Mouse (Mus musculus) adipocyte (in vitro differentiated cells): ENCODE data around the gene Tln2.

Source experiments
- DNase-seq: peaks from one replicate; pipeline ENCODE4 v3.0.0-alpha.2; 2016; ENCODE audit warnings: low spot score

Gene Tln2

DNA sequence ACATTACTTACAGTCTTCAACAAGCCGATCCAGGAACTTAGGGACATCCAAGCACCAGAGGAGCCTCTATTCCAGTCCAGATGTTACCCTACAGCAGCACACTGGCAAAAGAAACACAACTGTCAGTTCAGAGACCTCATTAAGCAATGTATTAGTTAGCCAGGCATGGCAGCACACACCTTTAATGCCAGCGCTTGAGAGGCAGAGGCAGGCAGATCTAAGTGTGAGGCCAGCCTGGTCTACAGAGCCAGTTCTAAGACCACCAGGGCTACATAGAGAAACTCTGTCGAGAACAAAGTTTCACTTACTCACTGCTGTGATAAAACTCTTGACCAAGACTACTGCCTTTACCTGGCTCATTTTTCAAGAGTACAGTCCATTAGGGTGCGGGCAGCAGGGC lies at the start of gene Tln2:
Gene Tln2 (minus strand): TSS at position 101 of the 400 bp plus-strand sequence.
- DNase-seq = no peak

DNA sequence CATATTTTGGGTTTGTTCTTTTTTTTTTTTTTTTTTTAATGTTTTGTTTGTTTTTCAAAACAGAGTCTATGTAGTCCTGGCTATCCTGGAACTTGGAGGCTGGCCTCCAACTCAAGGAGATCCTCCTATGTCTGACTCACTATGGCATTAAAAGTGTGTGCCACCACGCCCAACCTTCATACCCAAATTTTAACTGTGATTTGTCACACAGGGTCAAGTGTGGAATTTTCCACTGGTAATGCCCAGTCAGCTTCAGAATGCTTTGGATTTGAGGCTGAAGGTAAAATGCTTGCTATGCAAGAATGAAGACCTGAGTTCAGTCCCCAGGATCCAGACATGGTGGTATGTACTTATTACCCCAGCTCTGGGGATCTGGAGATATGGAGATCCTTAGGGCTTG lies 49.7 kb upstream of the Tln2 start:
- no peak for DNase-seq

DNA sequence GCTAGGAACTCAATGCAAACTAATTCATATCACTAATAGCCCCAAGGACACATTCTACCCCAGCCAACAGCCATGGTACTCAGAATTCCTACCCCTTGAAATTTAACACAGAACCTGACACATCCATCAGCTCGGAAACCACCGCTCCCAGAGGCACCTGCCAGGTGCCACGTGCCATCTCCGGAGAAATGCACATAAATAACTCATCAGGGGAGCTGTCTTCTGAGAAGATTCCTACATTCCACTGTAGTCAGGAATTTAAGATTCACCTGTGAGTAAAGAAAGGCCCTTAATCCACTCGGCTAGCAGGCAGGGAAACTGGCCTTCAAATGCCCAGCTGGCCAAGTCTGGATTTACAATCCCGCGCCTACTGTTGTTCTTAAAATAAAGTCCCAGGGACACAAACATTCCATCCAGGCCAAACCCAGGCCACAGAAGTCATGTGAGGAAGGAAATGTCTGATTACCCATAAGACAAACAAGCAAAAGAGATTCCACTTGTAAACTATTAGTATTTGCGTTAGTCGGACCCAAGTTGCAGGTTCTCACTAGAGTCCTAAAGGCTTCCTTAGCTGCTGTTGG lies 48.4 kb upstream of the Tln2 start:
- no peak for DNase-seq

DNA sequence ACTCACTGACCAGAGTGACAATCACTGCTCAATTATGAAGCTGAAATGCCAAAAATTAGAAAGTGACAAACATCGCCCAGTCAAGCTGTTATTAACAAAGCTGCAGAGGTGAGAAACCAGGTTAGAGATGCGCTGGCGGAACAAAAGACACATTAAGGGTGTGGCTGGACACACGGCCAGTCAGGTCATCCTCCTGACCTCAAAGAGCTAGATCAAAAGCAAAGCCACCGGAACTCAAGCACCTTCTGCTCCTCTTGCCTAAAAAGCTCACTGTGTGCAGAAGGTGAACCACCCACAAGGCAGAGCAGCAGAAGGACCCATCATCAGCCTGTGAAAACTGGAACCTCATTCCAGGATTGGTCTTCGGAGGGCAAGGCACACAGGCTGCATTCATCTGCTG lies 47.8 kb upstream of the Tln2 start:
- no peak for DNase-seq

DNA sequence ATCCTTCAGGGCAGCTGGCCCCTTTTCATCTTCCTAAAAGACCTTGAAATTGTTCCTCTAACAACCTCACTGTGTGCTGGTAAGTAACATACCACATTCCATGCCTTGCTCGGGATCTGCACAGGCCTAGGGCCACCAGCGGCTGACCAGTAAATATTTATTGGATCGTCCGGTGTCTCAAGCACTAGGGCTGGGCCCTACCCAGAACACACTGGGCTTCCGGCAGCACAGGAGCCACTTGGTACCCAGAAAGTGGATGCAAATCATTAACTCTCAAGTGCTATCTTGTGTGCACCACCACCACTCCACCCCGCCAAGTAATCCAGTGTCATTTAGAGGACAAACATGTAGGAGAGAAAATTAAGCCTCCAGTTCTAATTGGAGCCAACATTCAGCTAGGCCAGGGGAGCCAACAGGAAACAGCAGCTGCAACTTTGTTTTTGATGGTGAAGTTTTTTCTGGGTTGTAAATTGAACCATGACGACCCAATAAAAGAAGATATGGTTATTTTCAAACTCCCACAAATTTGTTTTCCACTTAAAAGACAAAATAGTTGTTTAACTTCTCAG lies 46.4 kb upstream of the Tln2 start:
- no peak for DNase-seq

DNA sequence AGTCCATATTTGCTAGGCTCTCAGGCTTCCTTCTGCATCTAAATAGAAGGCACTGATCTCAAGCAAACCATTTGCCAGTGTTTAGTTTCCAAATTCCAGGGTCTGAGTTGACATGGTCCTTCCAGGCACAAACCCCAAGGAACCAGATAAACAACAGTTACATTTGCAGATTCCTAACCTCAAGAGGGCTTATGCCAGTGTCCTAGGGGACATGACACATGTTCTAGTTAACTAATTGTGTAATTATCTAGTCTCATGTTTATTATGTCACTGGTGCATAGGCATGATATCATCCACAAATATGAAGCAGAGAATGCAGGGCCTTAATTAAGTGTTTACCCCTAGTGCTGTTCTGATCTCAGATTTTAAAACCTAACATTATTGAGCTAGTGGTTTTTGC lies 45.4 kb upstream of the Tln2 start:
- no peak for DNase-seq

DNA sequence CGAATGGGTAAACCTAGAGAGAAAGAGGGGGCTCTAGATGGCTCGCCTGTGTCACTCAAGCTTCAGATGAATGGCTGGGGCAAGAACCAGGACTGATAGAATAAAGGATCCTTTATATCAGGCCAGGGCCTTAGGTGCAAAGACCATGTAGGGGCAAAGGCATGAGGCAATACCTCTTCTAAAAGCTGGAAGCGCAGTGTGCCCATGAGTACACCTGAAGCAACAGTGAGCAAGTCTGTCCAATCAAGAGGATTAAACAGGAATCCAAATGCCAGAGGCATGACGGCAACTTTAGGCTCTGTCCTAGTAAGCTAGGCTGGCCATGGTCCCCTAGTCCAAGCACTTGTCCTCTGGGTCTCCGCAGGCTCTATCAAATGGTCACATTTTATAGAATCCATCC lies 42.8 kb upstream of the Tln2 start:
- no peak for DNase-seq

DNA sequence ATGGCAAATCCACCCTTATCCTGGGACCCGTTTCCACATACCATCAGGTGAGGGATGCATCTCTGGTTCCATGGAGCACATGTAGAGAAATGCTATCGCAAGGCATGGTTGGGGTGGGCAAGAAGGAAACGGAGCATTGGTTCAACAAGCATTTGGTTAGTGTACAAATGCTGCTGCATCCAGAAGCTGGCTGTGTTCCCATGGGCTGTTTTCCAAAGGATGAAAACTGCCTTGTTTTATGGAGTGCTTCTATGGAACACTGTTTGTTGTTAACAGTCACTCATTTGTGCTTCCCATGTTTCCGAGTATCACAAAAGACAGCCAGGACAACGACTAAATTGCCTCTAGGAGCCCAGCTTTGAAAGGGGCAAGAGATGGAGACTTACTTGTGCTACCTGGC lies 35.7 kb upstream of the Tln2 start:
- DNase-seq = no peak

DNA sequence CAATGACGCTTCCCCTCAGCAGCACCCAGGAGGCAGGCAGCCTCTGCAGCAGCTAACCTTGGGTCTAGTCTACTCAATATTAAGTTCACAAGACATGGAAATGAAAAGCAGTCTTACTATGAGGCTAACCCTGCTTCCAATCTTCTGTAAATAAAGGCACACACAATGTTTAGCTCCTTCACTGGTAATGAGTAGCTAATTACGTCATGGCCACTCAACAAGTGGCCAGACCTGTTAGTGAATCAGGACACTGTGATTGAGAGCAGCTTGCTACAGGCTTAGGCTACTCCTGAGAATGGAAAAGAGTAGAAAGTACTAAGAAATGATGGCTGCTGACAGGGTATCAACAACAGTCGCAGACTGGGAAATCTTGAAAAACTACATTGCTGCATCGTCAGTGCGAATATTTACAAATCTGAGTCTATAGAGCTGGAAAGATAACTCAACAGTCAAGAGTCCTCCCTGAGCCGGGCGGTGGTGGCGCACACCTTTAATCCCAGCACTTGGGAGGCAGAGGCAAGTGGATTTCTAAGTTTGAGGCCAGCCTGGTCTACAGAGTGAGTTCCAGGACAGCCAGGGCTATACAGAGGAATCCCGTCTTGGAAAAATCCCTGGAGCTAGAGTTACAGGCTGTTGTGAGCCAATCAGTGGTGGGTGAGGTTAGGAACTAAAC lies 34.1 kb upstream of the Tln2 start:
- no peak for DNase-seq

DNA sequence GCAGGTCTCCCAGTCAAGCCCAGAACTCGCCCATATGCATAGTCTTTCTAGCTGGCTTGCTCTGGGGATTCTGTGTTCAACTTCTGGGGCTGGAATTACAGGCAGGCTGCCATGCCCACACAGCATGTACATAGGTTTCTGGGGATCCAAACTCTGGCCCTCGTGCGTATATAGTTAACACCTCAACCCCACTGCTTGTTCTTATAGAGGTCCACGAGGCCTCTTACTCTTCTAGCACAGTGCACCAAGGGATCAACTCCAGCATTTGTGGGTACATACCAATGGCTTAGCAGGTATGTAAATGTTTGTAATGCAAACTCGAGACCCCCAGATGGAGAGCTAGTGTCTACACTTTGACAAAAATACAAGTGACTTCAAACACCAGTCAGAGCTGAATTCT lies 33.2 kb upstream of the Tln2 start:
- DNase-seq = no peak

DNA sequence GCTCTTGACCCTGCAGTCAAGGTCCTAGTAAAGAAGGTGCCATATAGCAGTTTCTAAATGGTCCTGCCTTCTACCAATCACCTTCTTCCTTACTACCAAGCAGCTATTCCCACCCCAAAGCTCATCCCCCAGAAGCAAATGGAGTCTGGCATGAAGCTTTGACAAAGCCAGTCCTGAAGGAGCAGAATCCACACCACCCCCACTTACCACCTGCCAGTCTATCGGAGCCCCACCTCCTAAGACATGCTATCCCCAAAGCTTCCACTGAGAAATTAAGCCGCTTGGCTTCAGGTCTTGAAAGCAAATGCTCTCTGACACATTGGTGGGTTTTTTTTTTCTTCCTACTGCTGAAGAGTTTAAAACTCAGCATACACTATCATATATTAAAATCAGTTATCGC lies 27.6 kb upstream of the Tln2 start:
- no peak for DNase-seq

DNA sequence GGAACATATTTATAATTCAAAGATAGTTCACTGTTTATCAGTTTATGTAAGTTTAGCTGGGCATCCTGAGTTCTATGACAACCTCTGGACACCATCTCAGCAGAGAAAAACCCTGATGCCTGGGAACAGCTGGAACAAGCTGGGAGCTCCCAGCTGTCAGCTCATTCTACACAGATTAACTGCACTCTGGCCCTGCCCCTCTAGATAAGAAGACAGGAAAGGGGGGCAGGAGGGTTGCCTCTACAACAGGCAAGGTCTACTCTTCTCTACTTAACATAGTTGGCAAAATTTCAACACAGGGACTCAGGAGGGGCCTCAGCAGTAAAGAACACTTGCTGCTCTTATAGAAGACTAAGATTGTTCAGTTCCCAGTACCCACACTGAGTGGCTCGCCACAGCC lies 27.0 kb upstream of the Tln2 start:
- no peak for DNase-seq

DNA sequence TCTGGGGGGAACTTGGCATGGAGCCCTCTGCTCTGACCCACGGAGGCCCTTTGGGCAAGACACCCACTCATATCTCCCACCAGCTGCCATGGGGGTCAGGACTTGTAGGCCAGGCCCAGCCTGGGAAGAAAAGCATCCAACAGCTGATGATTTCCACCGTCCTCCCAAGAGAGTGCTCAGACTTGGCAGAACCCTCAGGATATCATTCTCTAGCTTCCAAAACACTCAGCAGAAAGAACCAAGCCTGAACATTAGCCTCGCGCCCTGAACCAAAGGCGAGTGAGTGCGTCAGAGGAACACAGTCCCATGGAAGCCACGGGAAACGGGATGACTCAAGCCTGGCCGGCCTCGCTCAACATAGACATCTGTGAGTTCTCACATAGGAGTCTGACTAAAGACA lies 25.4 kb upstream of the Tln2 start:
- DNase-seq = peak; percentile 72

DNA sequence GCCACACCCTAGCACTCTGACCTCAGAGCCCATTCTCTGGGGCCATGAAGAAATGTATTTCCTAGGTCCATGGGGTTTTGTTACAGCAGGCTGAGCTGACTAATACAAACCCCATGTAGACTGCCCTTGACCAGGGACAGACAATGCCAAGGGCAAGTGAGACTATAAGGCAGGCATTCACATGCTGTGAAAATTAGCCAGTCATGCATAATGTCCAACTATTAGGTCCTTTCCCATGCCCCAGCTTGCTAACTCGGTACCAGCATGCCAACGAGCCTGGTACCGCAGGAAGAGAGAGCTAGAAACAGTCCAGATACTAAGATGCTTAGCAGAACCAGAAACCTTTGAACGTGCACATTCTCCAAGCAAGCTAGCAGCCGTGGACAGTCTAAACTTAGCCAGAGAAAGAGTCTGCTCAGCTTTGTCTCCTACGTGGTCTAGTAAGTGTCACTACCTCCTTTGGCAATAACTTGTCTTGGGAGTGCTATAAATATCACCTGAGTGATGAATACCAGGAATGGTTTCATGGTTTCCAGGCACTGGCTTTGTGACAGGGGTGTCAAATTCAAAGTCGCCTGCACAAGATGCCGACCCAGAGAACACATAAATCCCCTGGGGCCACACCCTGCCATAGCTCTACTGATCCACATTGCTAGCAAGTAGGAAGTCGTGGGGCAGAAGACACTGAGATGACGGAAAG lies 22.2 kb upstream of the Tln2 start:
- DNase-seq = no peak

DNA sequence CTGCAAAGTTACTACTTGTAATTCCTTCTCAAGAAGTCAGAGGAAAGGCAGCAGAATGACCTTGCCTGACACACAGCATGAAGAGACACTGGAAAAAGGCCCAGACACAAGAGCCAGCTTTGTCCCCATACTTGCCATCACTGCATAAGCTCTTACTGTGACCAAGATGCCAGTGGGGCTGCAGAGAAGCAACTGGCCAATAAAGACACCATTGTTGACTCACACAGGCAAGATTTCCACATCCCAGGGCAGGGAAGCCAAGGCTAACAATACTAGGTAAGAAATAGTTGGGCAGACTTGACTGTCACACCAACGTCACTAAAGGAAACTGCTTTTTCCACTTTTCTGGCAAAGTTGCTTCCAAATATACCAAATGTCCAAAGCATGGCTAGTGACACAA lies 20.0 kb upstream of the Tln2 start:
- peak; percentile 40 for DNase-seq

DNA sequence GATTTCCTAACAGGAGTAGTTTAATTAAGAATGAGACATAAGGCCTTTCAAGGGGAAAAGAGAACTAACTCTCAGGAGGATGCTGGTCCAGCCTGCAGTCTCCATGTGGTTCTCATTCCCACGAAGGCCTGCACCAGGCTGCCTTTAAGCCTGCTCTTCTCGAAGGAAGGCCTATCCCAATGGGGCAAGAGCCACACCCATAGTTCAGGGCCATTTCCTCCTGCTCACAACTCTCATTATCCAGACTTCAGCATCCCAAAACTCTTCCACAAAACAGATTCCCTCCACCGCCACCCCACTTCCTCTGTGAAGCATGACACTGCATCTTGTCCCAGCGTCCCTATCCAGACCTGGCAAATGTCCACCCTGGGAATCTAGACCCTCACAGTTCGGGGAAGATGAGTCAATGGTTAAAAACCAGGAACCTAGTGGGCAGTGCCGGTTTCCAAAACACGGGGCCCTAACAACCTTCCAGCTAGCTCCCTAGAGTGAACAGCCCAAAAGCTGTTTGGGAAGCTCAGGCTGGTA lies 15.3 kb upstream of the Tln2 start:
- no peak for DNase-seq

DNA sequence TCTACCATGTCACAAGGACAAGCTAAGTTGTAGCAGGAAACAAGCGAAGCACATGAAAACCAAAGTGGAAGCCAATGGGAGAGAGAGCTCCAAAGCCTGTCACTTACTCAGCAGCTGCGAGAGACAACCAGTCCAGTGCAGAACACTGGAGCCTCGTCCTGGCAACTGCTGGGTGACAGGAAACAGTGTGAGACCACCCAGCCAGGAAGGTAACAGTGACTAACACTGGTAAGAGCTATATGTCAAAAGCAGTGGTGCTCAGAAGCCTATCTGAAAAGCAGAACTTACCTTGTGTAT lies 14.1 kb upstream of the Tln2 start:
- no peak for DNase-seq

DNA sequence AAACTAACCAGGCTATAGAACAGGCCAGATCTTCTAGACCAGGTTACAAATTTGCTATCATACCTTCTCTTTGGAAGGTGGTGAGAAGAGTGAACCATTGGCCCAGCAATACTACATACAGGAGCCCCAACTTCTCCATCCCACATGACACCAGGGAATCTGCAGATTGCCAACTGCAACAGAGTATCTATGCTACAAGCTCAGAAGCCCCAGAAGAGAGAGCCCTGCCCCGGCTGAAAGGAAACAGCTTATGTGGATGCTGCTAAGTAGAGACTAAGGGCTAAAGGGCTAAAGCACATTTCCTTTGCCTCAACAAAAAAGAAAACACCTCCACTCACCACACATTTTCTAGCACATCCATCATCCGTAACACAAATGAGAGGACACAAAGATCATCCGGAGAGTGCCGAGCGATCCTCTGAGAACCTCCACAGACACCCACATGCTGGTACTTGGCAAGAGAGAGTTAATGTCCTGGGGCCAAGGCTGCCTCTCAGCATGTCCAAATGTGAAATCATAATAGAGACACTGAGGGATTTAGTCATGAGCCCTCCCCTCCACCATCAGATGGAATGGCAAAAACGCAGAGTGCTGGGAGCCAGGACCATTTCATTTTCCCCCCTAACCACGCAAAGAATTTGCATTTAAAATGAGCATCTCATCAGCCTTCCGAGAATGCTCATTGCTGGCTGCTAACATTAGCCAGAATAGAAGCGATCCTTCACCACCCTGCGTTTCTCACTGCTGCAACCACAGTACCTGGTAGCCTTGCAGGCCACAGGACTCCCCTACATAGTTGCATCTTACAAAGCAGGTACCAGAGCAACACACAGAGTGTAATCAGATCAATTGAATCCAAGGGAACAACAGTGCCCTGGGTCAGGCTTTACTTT lies 13.5 kb upstream of the Tln2 start:
- DNase-seq = no peak

DNA sequence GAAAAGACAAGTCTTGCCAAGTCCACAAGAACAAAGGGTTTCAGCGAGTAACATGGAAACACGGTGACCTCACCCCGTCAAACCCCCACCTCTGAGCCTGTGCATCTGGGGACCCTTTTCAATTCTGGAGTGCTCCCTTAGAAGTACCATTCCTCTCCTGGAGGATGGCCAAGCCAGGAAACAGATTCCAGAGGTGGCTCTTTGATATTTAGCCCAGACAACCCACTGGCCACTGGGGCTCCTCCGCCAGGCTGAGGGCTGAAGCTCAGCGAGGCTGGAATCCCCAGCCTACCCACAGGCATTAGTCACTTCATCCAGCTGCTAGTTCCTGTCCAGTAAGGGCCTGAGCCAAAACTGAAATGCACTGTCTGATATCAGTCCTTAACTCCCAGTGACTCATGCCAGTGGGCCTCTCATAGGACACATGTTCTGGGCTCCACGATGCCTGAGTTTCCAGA lies 6.3 kb upstream of the Tln2 start:
- DNase-seq = peak; percentile 69

DNA sequence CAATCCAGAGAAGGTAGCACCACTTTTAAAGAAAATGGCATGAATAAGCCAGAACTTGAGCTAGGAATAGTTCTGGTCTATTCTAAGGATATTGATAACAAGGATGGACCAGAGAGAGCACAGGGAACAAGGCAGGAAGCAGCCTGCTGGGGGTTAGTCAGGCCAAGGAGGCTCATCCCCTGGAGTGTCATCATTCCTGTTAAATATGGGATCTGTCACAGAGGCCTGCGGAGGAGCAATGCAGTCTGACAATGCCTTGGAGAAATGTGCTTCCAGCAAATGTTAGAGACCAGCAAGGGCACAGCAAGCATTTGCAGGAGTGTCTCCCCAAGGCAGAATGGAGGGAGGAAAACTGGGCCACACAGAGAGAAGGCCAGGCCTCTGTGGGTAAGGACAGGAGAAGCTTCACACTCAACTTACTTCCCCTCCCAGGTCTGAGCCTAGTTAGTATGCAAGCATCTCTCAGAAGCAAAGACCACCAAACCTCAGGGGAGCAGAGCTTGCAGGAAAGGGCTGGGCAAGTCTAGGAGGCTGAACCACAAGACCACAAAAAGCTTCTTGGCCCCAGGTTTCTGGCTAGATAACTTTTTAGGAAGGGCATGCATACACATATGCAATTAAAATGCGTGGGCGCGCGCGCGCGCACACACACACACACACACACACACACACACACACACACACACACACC lies 9.5 kb downstream of the Tln2 start:
- no peak for DNase-seq

DNA sequence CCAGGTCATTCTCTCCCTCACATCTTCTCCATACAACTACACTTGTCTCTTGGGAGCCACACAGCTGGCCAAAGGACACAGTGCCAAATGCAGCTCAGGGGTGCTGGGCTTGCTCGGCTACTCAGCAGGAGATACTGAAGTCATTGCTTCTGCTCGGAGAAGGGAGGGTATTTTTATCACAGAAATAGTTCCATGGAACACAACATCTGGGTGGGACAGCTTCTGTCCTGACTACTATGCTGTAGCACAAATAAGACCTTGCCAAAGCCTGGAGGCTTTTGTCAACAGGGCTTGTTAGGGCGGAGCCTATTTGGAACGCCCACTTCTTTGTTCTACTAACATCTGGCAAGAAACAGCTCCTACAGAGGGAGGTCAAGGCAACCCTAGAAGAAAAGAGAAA lies 10.2 kb downstream of the Tln2 start:
- DNase-seq = peak; percentile 76

DNA sequence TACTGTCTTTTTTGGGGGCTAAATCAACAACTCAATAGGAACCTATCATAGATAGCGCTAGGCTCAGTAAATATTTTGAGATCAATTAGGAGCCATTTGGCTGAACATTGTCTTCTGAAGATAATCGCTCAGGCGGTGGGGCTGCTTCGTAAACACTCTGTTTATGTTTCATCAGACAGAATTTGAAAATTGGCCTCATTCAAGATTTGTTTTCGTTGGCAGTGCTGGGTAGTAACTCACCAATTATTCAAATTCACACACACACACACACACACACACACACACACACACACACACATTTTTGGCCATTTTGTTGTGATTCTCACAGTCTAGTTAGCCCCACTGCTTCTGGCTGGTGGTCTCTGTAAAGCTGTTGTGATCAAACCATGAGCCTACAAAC lies 12.9 kb downstream of the Tln2 start:
- DNase-seq = no peak
